Mouse (Mus musculus): ENCODE data around the gene Gm20605. TPM values are rescaled to one million over a fixed set of nuclear protein-coding genes. Genes with fewer than 3 reads are reported as not detected.

Gene Gm20605
- total RNA-seq, 2 experiments from 2014 or later: 5.7 to 10.6 TPM

DNA sequence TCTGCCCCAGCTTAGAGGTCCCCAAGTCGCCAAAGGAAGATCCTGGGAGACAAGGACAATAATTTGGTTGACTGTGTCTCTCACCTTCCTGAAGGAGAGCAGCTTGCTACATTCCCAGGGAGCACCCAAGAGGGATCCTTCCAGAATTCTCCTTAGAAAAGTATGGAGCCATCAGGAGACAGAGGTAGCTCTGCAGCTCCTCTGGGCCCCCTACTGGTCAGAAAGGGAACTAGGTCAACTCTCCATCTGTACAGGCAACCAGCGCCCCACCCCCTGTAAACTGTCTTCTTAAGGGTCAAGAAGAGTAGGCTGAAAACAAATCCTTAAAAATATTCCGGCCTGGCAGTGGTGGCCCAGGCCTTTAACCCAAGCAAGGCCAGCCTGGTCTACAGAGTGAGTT is 23.5 kb downstream of the Gm20605 start:
- DNase-seq: peak; percentile 83

- no peak for DNase-seq
Measured at GRCm38 (mm10) chr5:137653366-137653765, 24.4 kb downstream of the Gm20605 start.

- no peak for DNase-seq
Measured at GRCm38 (mm10) chr5:137654746-137655145, 25.8 kb downstream of the Gm20605 start.

DNA sequence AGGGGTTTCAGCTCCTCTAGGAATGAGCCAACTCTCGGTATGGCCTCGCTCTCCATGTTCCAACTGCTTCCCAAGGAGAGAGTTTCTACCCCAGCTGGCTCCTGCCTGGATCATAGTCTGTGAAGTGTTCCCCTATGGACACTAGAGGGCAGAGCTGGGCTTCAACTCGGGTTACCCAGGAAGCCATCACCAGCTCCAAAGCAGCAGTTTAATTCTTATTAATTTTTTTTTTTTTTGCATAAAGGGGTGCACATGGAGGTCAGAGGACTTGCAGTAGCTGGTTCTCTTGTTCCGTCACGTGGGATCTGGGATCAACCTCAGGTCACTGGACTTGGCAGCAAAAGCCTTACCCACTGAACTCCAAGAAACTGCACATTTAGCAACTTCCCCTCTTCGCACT is 28.0 kb downstream of the Gm20605 start:
- peak; percentile 82 for DNase-seq

DNA sequence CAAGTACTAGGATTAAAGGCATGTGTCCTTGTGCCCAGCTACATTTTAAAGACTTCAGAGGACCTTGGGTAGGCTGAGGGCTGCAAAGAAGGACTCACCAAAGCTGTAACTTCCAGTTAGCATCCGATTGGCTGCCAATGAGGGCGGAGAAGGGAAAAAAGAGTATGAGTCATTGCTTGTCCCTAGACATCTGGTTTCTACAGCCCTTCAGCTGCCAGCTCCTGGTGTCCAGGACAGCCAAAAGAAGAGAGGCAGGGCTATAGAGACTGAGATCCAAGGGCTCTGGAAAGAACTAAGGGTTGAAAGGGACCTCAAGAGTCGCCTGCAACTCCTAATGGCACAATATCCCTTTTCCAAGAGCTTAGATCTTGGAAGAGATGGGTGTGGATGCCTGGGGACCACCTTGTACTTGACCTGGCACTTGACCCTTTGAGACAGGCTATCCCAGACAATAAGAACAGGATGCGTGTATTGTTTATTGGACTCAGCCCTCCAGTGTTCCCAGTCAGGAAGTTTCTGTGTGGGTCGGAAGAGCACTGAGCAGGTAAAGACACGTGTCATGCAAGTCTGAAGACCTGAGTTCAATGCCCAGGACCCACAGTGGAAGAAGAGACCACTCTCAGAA is 31.2 kb downstream of the Gm20605 start:
- DNase-seq: peak; percentile 74

DNA sequence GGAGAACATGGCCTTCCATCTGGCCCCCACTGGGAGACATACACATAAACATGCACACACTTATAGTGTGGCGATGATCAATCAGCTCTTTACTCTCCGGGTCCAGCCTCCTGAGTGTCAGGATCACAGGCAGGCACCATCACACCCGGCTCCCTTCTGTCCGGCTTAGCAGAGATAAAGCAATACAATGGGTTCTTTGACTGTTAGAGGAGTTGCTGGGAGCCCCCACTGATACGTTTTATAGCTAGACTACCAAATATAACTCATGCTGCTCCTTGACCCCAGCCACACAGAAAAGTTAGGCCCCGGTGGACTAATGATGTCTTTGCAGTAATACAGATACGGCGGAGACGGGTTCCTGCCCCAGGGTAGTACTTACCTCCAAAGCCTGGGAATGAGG is 34.1 kb downstream of the Gm20605 start:
- no peak for DNase-seq

GRCm38 (mm10) chr5:137668971-137669370 is 40.0 kb downstream of the Gm20605 start:
- DNase-seq: no peak

DNA sequence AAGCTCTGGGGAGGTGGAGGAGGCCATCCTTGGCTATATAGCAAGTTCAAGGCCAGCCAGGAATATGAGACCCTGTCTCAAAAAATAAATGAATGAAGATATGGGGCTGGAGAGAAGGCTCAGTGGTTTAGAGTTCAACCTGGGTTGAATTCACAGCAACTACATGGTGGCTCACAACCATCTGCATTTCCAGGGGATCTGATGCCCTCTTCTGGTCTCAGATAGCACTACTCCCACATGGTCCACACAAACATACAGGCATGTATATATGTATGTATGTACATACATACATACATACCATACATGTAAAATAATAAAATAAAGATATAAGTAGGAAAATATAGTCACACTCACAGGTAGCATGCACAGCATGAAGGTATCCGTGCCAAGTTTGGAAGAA is 41.3 kb downstream of the Gm20605 start:
- DNase-seq: no peak

DNA sequence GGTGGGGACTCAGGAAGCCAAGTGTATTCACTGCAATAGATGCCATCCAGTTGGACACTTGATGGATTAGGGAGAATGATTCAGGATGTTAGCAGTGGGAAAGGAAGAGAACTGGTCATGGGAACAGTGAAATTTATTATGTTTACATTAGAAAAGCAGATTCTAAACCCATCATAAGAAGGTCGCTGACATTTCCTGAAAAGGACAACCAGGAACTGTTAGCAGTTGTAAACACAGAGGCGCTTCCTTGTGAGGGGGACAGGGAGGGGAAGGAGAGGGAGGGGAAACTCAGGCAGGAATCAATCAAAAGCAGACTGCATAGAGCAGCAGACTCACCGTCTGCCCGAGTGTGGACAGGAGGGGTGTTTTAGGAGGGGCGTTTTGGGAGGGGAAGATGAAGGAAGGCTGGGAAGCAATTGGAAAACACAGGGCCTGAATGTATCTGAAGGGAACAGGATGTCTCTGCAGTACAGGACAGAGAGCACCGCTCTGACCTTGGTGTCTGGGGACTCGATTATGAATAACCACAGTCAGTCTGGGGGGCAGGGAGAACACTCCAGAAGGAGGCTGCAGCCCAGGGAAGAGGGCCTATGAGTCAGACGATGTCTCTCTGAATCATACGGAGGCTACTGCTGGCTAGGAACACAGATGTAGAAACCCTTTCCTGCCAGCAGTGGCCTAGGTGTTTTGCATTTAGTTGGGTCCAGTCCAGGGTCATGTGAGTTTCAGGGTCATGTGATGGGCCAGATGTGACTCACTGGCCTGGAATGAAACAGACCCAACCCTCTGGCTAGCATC is 42.7 kb downstream of the Gm20605 start:
- peak; percentile 86 for DNase-seq

GRCm38 (mm10) chr5:137672361-137672760 is 43.4 kb downstream of the Gm20605 start:
- no peak for DNase-seq

DNA sequence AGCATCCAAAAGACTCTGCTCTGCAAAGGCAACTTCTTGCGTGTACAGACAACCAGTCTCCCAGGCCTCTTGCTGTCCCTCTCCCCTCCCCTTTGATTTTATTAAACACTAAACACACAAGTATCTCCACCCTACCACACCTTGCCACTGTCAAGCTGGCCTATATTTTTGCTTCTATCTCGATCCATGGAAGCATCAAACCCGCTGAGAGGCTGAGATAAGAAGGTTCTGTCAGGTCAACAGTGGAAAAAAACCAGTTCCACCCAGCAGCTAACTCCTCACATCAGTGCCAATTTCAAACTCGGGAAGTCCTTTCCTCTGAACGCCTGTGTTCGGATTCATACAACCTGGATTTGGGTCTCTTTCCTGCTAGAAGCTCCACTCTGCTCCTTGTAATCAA is 44.0 kb downstream of the Gm20605 start:
- DNase-seq: no peak

DNA sequence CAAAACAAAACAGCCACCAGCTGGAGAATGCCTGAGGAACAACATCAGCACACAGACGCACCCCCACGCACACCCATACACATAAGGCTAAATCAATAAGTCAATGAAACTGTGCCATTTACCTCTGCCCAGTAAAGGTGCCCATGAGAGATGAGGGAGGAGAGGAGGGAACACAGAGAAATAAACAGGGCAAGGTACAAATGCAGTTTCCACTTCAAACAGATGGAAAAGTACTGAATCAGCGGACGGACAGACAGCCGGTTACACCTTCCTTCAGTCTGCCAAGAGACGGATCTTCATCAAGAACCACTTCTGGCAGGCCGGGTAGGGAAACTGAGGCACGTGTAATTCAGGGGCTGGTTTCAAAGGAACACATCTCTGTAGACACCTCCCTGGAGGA is 45.8 kb downstream of the Gm20605 start:
- DNase-seq: no peak

DNA sequence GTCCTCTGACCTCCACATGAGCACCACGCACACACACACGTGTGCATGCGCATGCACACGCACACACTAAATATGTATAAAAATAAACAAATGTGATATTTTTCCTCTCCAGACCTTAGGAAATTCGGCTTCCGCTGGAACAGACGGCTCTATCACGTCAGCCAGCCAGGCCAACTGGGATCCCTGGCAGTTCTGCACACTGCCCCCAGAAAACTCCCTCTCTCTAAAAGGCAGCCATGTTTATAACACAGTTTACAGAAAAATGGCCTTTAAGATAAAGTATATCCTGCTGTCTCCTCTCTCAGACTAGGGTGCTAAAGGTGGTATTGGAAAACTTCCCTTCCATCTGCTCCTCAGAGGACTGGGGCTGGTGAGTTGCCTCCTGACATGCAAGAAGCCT is 48.9 kb downstream of the Gm20605 start:
- DNase-seq: no peak

GRCm38 (mm10) chr5:137678736-137679135 is 49.8 kb downstream of the Gm20605 start:
- no peak for DNase-seq

DNA sequence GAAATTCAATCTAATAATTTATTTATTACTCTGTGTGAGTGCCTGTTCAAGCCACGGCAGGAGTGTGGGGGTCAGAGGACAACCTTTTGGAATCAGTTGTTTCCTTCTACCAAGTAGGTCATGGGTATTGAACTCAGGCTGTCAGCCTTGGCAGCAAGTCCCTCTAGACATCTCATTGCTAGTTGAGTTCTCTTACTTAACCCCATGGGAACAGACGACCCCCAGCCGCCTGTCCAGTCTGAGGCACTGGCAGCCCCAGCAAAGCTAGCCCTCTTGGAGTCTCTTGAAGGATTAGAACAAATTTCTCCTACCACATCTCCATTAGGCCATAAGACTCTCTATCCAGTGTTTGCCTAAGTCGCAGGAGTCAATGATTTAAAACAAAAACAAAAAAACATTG is 50.8 kb downstream of the Gm20605 start:
- no peak for DNase-seq

GRCm38 (mm10) chr5:137682526-137682925 is 53.6 kb downstream of the Gm20605 start:
- no peak for DNase-seq

GRCm38 (mm10) chr5:137683388-137684293 is 54.7 kb downstream of the Gm20605 start:
- peak; percentile 41 for DNase-seq

DNA sequence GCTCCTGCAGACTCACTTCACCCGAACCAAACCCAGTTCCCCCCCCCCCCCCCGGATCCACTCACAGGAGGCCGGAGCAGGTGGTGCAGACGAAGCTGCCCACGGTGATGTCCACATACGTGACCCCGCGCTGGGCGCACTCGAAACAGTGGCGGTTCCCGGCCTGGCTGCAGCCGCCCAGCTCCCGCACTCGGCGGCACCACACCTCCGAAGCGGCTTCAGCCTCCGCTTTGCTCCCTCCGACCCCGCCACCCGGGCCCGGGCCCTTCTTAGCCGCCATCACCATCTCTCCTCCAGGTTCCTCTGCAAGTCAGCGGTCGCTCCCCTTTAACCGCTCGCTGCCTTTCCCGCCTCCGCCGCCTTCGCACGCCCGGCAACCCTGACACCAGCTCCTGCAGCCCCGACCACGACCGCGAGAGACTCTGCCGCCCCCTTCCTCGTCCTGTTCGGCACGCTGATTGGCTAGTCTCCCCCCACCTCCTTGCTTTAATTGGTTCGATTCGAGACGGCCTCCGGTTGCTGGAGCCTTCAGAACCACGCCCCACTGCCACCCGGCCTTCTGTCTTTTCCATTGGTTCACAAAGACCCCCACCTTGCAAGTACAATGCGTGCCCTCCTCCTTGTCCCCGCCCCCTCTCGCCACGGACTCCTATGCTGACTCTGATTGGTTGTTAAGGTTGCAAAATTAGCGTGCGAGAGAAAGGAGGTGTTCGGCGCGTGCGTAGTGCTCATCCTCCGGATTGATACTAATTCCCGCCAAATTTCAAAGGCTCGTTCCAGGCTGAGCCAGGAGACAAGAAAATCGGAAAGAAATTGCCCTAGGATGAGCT is 55.5 kb downstream of the Gm20605 start, which contains the start of gene Agfg2:
TSS of gene Agfg2 (minus strand) at position 433 of the 830 bp plus-strand sequence.
- peak; percentile 98 for DNase-seq

- no peak for DNase-seq
Measured at GRCm38 (mm10) chr5:137685653-137686052, 56.7 kb downstream of the Gm20605 start.

DNA sequence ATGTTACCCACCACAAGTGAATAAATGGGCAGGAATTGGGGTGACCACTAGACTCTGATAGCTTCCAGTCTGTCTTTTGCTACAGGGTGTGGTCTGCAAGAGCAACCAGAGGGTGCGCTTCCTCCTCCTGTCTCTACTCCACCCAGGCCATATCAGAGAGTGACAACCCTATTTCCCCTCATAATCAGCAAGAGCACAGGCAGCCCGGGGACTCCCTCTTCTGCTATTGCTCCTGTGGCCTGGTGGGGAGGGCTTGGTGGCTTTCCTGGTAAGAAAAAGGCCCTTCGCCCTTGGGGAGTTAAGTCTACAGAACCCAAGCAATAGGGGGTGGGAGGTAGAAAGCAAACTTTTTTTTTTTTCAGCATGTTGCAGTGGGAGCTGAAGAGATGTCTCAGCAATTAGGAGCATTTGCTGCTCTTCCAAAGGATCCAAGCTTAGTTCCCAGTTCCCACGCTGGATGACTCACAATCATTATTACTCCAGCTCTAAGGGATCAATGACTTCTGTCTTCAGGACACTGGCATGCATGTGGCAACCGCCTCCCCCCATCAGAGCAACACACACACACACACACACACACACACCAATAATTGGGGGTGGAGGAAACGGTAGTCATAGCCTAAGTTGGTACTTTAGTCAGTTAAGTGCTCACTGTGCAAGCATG is 57.3 kb downstream of the Gm20605 start:
- DNase-seq: no peak

DNA sequence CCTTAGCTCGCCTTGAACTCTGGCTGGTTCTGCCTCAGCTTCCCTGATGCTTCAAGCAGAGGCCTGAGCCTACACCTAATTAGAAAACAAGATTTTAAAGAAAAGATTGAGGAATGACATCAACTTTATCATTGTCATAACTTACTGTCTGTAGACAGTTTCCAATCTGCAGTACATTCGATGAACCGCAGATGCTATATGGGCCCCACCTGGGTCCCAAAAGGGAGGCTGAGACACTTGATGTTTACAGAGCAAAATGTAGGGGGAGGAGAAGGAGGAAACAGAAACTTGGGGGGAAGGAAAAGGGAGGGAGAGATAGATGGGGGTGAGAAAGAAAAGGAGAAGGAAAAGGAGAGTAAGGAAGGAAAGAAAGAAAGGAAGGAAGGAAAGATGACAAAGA is 61.0 kb downstream of the Gm20605 start:
- no peak for DNase-seq
